Mouse (Mus musculus): Measurements from ENCODE around the gene Cysltr2. TPM values are rescaled to one million over a fixed set of nuclear protein-coding genes. Genes with fewer than 3 reads are reported as not detected.

The Cysltr2 gene
- polyA plus RNA-seq, 1 experiment: 3.1 TPM

DNA sequence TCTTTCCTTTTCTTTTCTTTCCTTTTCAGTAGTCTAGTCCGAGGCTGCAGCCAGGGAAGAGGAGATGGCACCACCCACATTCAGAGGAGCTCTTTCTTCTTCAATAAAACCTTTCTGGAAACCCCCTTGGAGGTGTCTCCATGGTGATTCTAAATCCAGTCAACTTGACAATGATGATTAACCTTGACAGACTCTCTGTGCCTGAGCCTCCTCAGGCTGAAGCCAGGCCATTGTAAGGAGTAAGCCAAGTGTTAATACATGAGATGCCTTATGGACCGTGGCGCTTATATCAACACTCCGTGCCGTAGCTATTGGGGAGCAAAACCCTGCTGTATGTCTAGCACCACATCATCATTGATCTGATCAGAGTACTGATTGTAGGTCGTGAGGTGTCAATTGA is 50.8 kb downstream of the Cysltr2 start:
- Histone ChIP-seq H3K27me3 (ENCODE audit: control insufficient read depth, insufficient read depth, low read length) (no peaks in the 10 kb centered on the region), H3K4me1 (ENCODE audit: control insufficient read depth, insufficient read depth, insufficient read length, low read length) (no peaks in the 10 kb centered on the region), H3K36me3 (ENCODE audit: control insufficient read depth, insufficient read depth, low read length) (no peaks in the 10 kb centered on the region), H3K27ac (ENCODE audit: insufficient read depth, low read depth, low read length) (no peak overlapping the region), H3K4me3 (ENCODE audit: low read depth, low read length) (no peak overlapping the region)
- 81% methylated on average over 6 of the region's 6 CpGs for WGBS
- TF ChIP-seq CTCF (IDR thresholded peaks at IDR 0.05; ENCODE audit: extremely low read depth, insufficient read length, insufficient replicate concordance, low read depth, low read length): no peak
- no peak for TF ChIP-seq POLR2A (IDR thresholded peaks at IDR 0.05; ENCODE audit: low read depth, low read length)

DNA sequence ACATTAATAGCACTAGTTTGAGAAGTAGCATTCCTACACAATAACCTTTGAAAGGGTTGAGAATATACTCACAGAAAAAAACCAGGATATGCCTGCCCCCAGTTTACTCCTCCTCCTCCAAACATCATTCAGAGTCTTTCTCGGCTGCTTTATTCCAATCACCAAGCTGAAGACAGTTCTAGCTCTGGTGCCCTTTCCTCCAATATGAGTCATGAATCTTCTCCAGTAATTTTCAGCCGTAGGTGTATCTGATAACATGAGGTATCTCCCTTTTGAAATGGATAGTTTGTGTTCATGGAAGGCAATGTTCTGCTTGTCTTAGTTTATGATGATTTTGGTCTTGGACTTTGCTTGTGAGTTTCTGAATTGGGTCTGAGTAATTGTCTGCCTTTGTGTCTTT is 62.9 kb downstream of the Cysltr2 start:
- no peaks in the 10 kb centered on the region for H3K36me3 ChIP-seq (ENCODE audit: control insufficient read depth, insufficient read depth, low read length)
- H3K4me3 ChIP-seq (ENCODE audit: low read depth, low read length): no peak overlapping the region
- TF ChIP-seq CTCF (IDR thresholded peaks at IDR 0.05; ENCODE audit: extremely low read depth, insufficient read length, insufficient replicate concordance, low read depth, low read length) (no peak), POLR2A (IDR thresholded peaks at IDR 0.05; ENCODE audit: low read depth, low read length) (no peak)
- 72% methylated on average over 2 of the region's 2 CpGs for WGBS
- H3K27me3 ChIP-seq (ENCODE audit: control insufficient read depth, insufficient read depth, low read length): no peaks in the 10 kb centered on the region
- no peak overlapping the region for H3K27ac ChIP-seq (ENCODE audit: insufficient read depth, low read depth, low read length)
- H3K4me1 ChIP-seq (ENCODE audit: control insufficient read depth, insufficient read depth, insufficient read length, low read length): no peaks in the 10 kb centered on the region

DNA sequence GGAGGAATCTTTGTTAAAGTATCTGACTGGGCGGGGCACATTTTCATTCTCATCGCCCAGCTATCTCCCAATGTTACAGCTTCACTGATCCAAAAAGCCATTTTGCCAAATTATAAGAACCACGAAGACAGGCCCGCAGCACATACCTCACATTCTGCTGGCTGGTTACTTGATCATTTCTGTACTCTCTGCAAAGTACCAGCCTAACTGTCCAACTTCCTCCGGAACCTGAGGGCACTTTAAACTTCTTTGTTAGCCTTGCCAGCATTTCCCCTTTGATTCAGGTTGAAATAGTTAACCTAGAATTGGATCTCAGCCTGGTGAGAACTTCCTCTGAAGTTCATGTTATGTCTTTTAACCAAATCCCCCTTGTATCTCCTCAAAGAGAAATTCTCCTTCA is 63.8 kb downstream of the Cysltr2 start:
- TF ChIP-seq POLR2A (IDR thresholded peaks at IDR 0.05; ENCODE audit: low read depth, low read length): no peak
- TF ChIP-seq CTCF (IDR thresholded peaks at IDR 0.05; ENCODE audit: extremely low read depth, insufficient read length, insufficient replicate concordance, low read depth, low read length): no peak
- Histone ChIP-seq H3K36me3 (ENCODE audit: control insufficient read depth, insufficient read depth, low read length) (no peaks in the 10 kb centered on the region), H3K4me3 (ENCODE audit: low read depth, low read length) (no peak overlapping the region), H3K27ac (ENCODE audit: insufficient read depth, low read depth, low read length) (no peak overlapping the region), H3K4me1 (ENCODE audit: control insufficient read depth, insufficient read depth, insufficient read length, low read length) (no peaks in the 10 kb centered on the region), H3K27me3 (ENCODE audit: control insufficient read depth, insufficient read depth, low read length) (no peaks in the 10 kb centered on the region)
- 80% methylated on average over 5 of the region's 5 CpGs for WGBS

- Histone ChIP-seq H3K4me3 (ENCODE audit: low read depth, low read length) (no peak overlapping the region), H3K4me1 (ENCODE audit: control insufficient read depth, insufficient read depth, insufficient read length, low read length) (no peaks in the 10 kb centered on the region), H3K27ac (ENCODE audit: insufficient read depth, low read depth, low read length) (no peak overlapping the region), H3K27me3 (ENCODE audit: control insufficient read depth, insufficient read depth, low read length) (no peaks in the 10 kb centered on the region), H3K36me3 (ENCODE audit: control insufficient read depth, insufficient read depth, low read length) (no peaks in the 10 kb centered on the region)
- 5% methylated on average over 11 of the region's 11 CpGs for WGBS
- TF ChIP-seq CTCF (IDR thresholded peaks at IDR 0.05; ENCODE audit: extremely low read depth, insufficient read length, insufficient replicate concordance, low read depth, low read length): peak; percentile 84; the same call in 1 of the 2 replicates
- no peak for TF ChIP-seq POLR2A (IDR thresholded peaks at IDR 0.05; ENCODE audit: low read depth, low read length)
These were observed 65.5 kb downstream of the Cysltr2 start for GRCm38 (mm10) chr14:72983456-72983855.

GRCm38 (mm10) chr14:72982981-72983436 is 65.9 kb downstream of the Cysltr2 start:
- H3K27me3 ChIP-seq (ENCODE audit: control insufficient read depth, insufficient read depth, low read length): no peaks in the 10 kb centered on the region
- TF ChIP-seq POLR2A (IDR thresholded peaks at IDR 0.05; ENCODE audit: low read depth, low read length): no peak
- TF ChIP-seq CTCF (IDR thresholded peaks at IDR 0.05; ENCODE audit: extremely low read depth, insufficient read length, insufficient replicate concordance, low read depth, low read length): no peak
- H3K27ac ChIP-seq (ENCODE audit: insufficient read depth, low read depth, low read length): no peak overlapping the region
- H3K4me3 ChIP-seq (ENCODE audit: low read depth, low read length): no peak overlapping the region
- no peaks in the 10 kb centered on the region for H3K36me3 ChIP-seq (ENCODE audit: control insufficient read depth, insufficient read depth, low read length)
- WGBS: 30% methylated on average over 12 of the region's 12 CpGs
- H3K4me1 ChIP-seq (ENCODE audit: control insufficient read depth, insufficient read depth, insufficient read length, low read length): no peaks in the 10 kb centered on the region

DNA sequence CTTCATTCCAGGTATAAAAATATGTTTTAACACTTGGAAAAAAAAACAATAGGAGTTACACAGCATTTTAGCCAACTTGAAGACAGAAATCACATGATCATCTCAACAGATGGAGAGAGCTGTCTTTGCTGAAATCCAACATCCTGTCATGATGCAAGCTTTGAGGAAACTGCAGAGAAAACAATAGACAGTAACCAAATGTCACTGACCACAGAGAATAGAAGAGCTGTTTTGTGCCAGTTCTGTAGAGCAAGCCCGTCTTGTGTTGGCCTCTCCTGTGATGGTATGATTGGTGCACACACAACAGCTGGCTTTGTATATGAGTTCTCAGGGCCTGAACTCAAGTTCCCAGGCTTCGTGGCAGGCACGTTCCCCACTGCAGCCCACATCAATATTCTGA is 68.2 kb downstream of the Cysltr2 start:
- TF ChIP-seq POLR2A (IDR thresholded peaks at IDR 0.05; ENCODE audit: low read depth, low read length): no peak
- no peak for TF ChIP-seq CTCF (IDR thresholded peaks at IDR 0.05; ENCODE audit: extremely low read depth, insufficient read length, insufficient replicate concordance, low read depth, low read length)
- H3K27me3 ChIP-seq (ENCODE audit: control insufficient read depth, insufficient read depth, low read length): no peaks in the 10 kb centered on the region
- H3K4me1 ChIP-seq (ENCODE audit: control insufficient read depth, insufficient read depth, insufficient read length, low read length): no peaks in the 10 kb centered on the region
- no peak overlapping the region for H3K4me3 ChIP-seq (ENCODE audit: low read depth, low read length)
- no peak overlapping the region for H3K27ac ChIP-seq (ENCODE audit: insufficient read depth, low read depth, low read length)
- 61% methylated on average over 3 of the region's 3 CpGs for WGBS
- no peaks in the 10 kb centered on the region for H3K36me3 ChIP-seq (ENCODE audit: control insufficient read depth, insufficient read depth, low read length)

- TF ChIP-seq CTCF (IDR thresholded peaks at IDR 0.05; ENCODE audit: extremely low read depth, insufficient read length, insufficient replicate concordance, low read depth, low read length) (no peak), POLR2A (IDR thresholded peaks at IDR 0.05; ENCODE audit: low read depth, low read length) (no peak)
- Histone ChIP-seq H3K4me3 (ENCODE audit: low read depth, low read length) (no peak overlapping the region), H3K36me3 (ENCODE audit: control insufficient read depth, insufficient read depth, low read length) (no peaks in the 10 kb centered on the region), H3K27me3 (ENCODE audit: control insufficient read depth, insufficient read depth, low read length) (no peaks in the 10 kb centered on the region), H3K4me1 (ENCODE audit: control insufficient read depth, insufficient read depth, insufficient read length, low read length) (no peaks in the 10 kb centered on the region), H3K27ac (ENCODE audit: insufficient read depth, low read depth, low read length) (no peak overlapping the region)
- 96% methylated on average over 29 of the region's 29 CpGs for WGBS
These were observed 68.8 kb downstream of the Cysltr2 start for GRCm38 (mm10) chr14:72980106-72980505.

Data from small intestine, adult 2 months (tissue).